Comparison of ENCODE assay signal across 38 mouse cellular contexts in the genomic region with DNA sequence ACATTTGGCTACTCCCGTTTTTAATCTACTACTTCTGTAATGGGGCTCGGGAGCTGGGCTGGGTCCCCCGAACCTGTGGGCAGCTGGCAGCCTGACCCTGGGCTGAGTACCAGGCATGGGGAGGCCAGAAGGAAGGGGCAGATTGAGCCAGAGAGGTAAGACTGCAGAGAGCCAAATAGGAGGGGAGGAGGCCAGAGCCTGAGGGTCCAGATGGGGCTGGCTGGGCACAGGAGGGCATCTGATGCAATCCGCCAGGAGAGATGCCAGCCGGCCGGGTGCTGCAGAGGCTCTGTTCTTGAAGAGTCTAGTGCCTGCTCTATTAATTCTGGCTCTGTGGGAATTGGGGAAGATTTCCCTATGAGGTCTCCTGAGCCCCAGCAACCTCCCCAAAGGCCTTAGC. TPM values are rescaled to one million over a fixed set of nuclear protein-coding genes. Genes with fewer than 3 reads are reported as not detected.
DNase-seq lines count a peak whose midpoint lies in the region; ATAC-seq and TF ChIP-seq lines count a peak whose summit lies in the region.
"Had no signal": no experiment of that assay in that cellular context is flagged by ENCODE, and none has a peak within 500 bp of the region (broad histone marks: within the 10 kb centered on the region; RNA-seq: fewer than 3 reads in every experiment).

No protein-coding gene starts in this region.

- peak; percentile 87 for DNase-seq in left cerebral cortex, postnatal 4 days
- no peak for DNase-seq in left cerebral cortex, postnatal 10 days (ENCODE audit: extremely low spot score in 1 of 2, low spot score in 2 of 2)
- peak; percentile 96 for DNase-seq in cerebellum, adult 11-12 months
- peak; percentile 96 for DNase-seq in cerebellum, adult 9-11 months
- no peak for DNase-seq in frontal cortex, postnatal 14 days (ENCODE audit: low spot score in 2 of 2)
- DNase-seq: adrenal gland, postnatal 36 days; gastrocnemius, adult 2 months; gastrocnemius, postnatal 36 days; heart, adult 18-20 months; heart, postnatal 4 days; kidney, adult 18-20 months; kidney, postnatal 36 days; lung, adult 2 months; lung, postnatal 10 days; thymus, adult 2 months; thymus, postnatal 36 days had no signal

- no peak for TF ChIP-seq POLR2A in olfactory bulb, adult 2 months (IDR thresholded peaks at IDR 0.05; ENCODE audit: insufficient read depth, low read depth, low read length)

- no peak overlapping the region for H3K27ac ChIP-seq in olfactory bulb, adult 2 months (ENCODE audit: insufficient read depth, low read depth, low read length)
- H3K27ac ChIP-seq: embryonic facial prominence, embryonic 12.5 days; forebrain, embryonic 12.5 days; gastrocnemius, adult 2 months; hindbrain, embryonic 14.5 days; kidney, embryonic 15.5 days; layer of hippocampus, adult 2 months; limb, embryonic 10.5 days; limb, embryonic 15.5 days; liver, embryonic 14.5 days; macrophage; midbrain, embryonic 13.5 days had no signal

- WGBS in olfactory bulb, adult 2 months, result 60% methylated on average over 6 of the region's 6 CpGs

- H3K4me3 ChIP-seq in olfactory bulb, adult 2 months (ENCODE audit: insufficient read depth, low read depth, low read length), result peak overlapping the region; percentile 18; the same call in 1 of the 2 replicates
- H3K4me3 ChIP-seq: embryonic facial prominence, embryonic 12.5 days; erythroblast, embryonic 14.5 days; forebrain, embryonic 12.5 days; gastrocnemius, adult 2 months; kidney, embryonic 15.5 days; layer of hippocampus, adult 2 months; limb, embryonic 10.5 days; limb, embryonic 15.5 days; midbrain, embryonic 13.5 days had no signal

- intact Hi-C loops in left cerebral cortex, postnatal 4 days (cut with DNase I), result loop anchor here (10.0 kb wide), 2 partner anchors 313 to 453 kb away; partner anchors contain the start of gene Vac14
- intact Hi-C loops in left cerebral cortex, postnatal 10 days (cut with DNase I), result no loop called here

- H3K4me1 ChIP-seq in olfactory bulb, adult 2 months (ENCODE audit: control insufficient read depth, insufficient read depth, low read length), result no peaks in the 10 kb centered on the region
- H3K4me1 ChIP-seq: embryonic facial prominence, embryonic 12.5 days; forebrain, embryonic 12.5 days; kidney, embryonic 15.5 days; limb, embryonic 10.5 days; limb, embryonic 15.5 days had no signal

- TF ChIP-seq CTCF in olfactory bulb, adult 2 months (IDR thresholded peaks at IDR 0.05; ENCODE audit: insufficient read depth, low read depth, low read length), result no peak

- ATAC-seq in erythroblast, adult 5-6 weeks (replicated peaks; ENCODE audit: low FRiP score, poor library complexity, severe bottlenecking), result no peak
- ATAC-seq: inflammation-experienced regulatory T-cells, adult 6 months; midbrain, embryonic 13.5 days had no signal

RNA-seq across cellular contexts. Expression of gene Calb2, which starts 6.0 kb away (rescaled TPM):
- total RNA-seq in left cerebral cortex, postnatal 4 days (2021), result 10 to 100 TPM; 25.8 to 44.1 TPM
- 10 to 100 TPM; 59.2 to 70.7 TPM for total RNA-seq in left cerebral cortex, postnatal 10 days (2021)
- not detected in 2 replicates for polyA plus RNA-seq in olfactory bulb, adult 2 months (2012; ENCODE audit: insufficient read depth, insufficient read length, low replicate concordance, missing spikeins)
- total RNA-seq in erythroblast, adult 5-6 weeks (2015; ENCODE audit: low replicate concordance), result not detected in 2 replicates
- total RNA-seq in erythroblast, adult 5-6 weeks (2017; ENCODE audit: low replicate concordance), result not detected in 2 replicates
- total RNA-seq: gastrocnemius, adult 2 months; gastrocnemius, postnatal 36 days; heart, adult 18-20 months; megakaryocyte-erythroid progenitor cell, adult 5-6 weeks; neutrophil, adult 5-6 weeks had no signal
- polyA plus RNA-seq: erythroblast, embryonic 14.5 days; inflammation-experienced regulatory T-cells, adult 6 months; liver, embryonic 14.5 days; lung, adult 2 months; macrophage had no signal

RNA-seq across cellular contexts. Expression of gene Cmtr2, which starts 53.5 kb away (rescaled TPM):
- 1 to 10 TPM; 8.1 to 8.6 TPM for total RNA-seq in left cerebral cortex, postnatal 4 days (2021)
- 1 to 10 TPM; 5.1 to 5.3 TPM for total RNA-seq in left cerebral cortex, postnatal 10 days (2021)
- not detected in 2 replicates for polyA plus RNA-seq in olfactory bulb, adult 2 months (2012; ENCODE audit: insufficient read depth, insufficient read length, low replicate concordance, missing spikeins)
- 2.9 and 3.5 TPM in 2 replicates for total RNA-seq in erythroblast, adult 5-6 weeks (2015; ENCODE audit: low replicate concordance)
- total RNA-seq in erythroblast, adult 5-6 weeks (2017; ENCODE audit: low replicate concordance), result 2.0 and 2.2 TPM in 2 replicates

RNA-seq across cellular contexts. Expression of gene Gm17720, which starts 59.5 kb away (rescaled TPM):
- not detected for total RNA-seq in left cerebral cortex, postnatal 4 days (2021)
- not detected for total RNA-seq in left cerebral cortex, postnatal 10 days (2021)
- polyA plus RNA-seq in olfactory bulb, adult 2 months (2012; ENCODE audit: insufficient read depth, insufficient read length, low replicate concordance, missing spikeins), result not detected in 2 replicates
- total RNA-seq in erythroblast, adult 5-6 weeks (2015; ENCODE audit: low replicate concordance), result not detected in 2 replicates
- not detected in 2 replicates for total RNA-seq in erythroblast, adult 5-6 weeks (2017; ENCODE audit: low replicate concordance)
- total RNA-seq: adrenal gland, adult 18-20 months; adrenal gland, postnatal 36 days; gastrocnemius, adult 2 months; gastrocnemius, postnatal 36 days; heart, adult 18-20 months; heart, postnatal 4 days; layer of hippocampus, adult 2 months; layer of hippocampus, postnatal 25 days; left cerebral cortex, adult 8-10 months; megakaryocyte-erythroid progenitor cell, adult 5-6 weeks; neutrophil, adult 5-6 weeks had no signal
- polyA plus RNA-seq: embryonic facial prominence, embryonic 12.5 days; erythroblast, embryonic 14.5 days; forebrain, embryonic 12.5 days; heart, embryonic 11.5 days; heart, embryonic 16.5 days; hindbrain, embryonic 14.5 days; inflammation-experienced regulatory T-cells, adult 6 months; kidney, embryonic 15.5 days; limb, embryonic 10.5 days; limb, embryonic 15.5 days; liver, embryonic 14.5 days; lung, adult 2 months; macrophage; midbrain, embryonic 13.5 days; neural tube, embryonic 11.5 days; thymus, adult 2 months had no signal

Comparison
In these comparisons a context has a peak if more than half of its experiments do, and no peak if none do; other contexts are left out.
1. DNase-seq: peak in left cerebral cortex, postnatal 4 days (single experiment), cerebellum, adult 11-12 months (single experiment) and cerebellum, adult 9-11 months (single experiment); none in left cerebral cortex, postnatal 10 days (0 of 2) and frontal cortex, postnatal 14 days (0 of 2).
2. RNA of gene Calb2, which starts 6.0 kb away (total RNA-seq): 59.2 to 70.7 TPM in left cerebral cortex, postnatal 10 days and 25.8 to 44.1 TPM in left cerebral cortex, postnatal 4 days; not detected in erythroblast, adult 5-6 weeks; every median in the first group is over 10 times any median in the second.